Mouse (Mus musculus) thymus, adult 2 months (tissue): ENCODE measurements at regions not wholly inside any gene's neighbourhood (a gene's known extent, or its start where the extent isn't known, plus 50 kb on each side); places are given as distances from the start of the nearest gene placed in this dataset.

ENCODE experiments used
- DNase-seq: peaks from one replicate; pipeline ENCODE4 v3.0.0; 2021
- H3K27ac ChIP-seq: fragments of 200-500 bp; 2 replicates; pipeline ENCODE4 v1.5.1; 2012; ENCODE audit warnings: low read length, control low read depth; ENCODE audit not compliant: control insufficient read depth, insufficient read depth
- H3K27me3 ChIP-seq: fragments of 200-500 bp; 2 replicates; pipeline ENCODE4 v1.6.1; 2012; ENCODE audit warnings: mild to moderate bottlenecking, low read length, moderate library complexity, mixed read lengths; ENCODE audit not compliant: control insufficient read depth, insufficient read depth
- H3K36me3 ChIP-seq: fragments of 200-500 bp; 2 replicates; pipeline ENCODE4 v1.6.1; 2012; ENCODE audit warnings: mild to moderate bottlenecking, low read length, moderate library complexity; ENCODE audit not compliant: control insufficient read depth, insufficient read depth
- H3K4me1 ChIP-seq: fragments of 200-500 bp; replicated peaks from 2 replicates; pipeline ENCODE4 v1.6.1; 2012; ENCODE audit warnings: low read length; ENCODE audit not compliant: control insufficient read depth, insufficient read depth
- H3K4me3 ChIP-seq: fragments of 200-500 bp; 2 replicates; pipeline ENCODE4 v1.5.1; 2012; ENCODE audit warnings: mild to moderate bottlenecking, low read length, control low read depth, moderate library complexity; ENCODE audit not compliant: control insufficient read depth, insufficient read depth
- CTCF ChIP-seq: fragments of 200-500 bp; IDR thresholded peaks from 2 replicates; pipeline ENCODE4 v1.5.1; 2012; ENCODE audit warnings: mild to moderate bottlenecking, control low read depth, low read length, moderate library complexity, borderline replicate concordance; ENCODE audit not compliant: control insufficient read depth, poor library complexity, insufficient read depth; ENCODE audit errors: extremely low read depth
- POLR2A ChIP-seq: fragments of 200-500 bp; IDR thresholded peaks from 2 replicates; pipeline ENCODE4 v1.6.1; 2012; ENCODE audit warnings: mild to moderate bottlenecking, low read length, control low read depth, moderate library complexity; ENCODE audit not compliant: control insufficient read depth, poor library complexity, insufficient read depth; ENCODE audit errors: extremely low read depth
- WGBS: fragments of 180-500 bp; shearing (Covaris S2); methylation state at CpG from one replicate; pipeline ENCODE4 v1.1.7; 2018; 5-methylcytosine and 5-hydroxymethylcytosine counted together

DNA sequence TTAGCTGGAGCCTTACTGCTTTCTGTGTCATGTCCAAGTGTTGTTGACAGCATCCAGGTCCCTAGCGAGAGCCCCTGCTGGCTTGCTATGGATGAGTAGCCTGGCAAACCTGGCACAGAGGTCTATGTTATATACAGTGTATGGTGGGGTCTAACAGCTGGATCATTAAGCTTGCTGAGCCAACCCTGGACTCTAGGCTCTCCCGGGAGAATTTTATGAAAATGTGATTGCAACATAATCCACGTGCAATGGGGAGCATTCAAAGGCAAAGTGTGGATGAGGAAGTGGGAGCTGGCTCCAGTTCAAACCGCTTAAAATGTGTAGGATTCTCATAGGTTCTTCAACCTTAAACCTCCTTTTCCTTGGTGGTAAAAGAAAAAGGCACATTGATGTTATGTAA, 427.7 kb upstream of the Gm10131 start:
- no peak for DNase-seq
- no peaks in the 10 kb centered on the region for H3K36me3 ChIP-seq
- TF ChIP-seq POLR2A (no peak), CTCF (no peak)
- no peaks in the 10 kb centered on the region for H3K27me3 ChIP-seq
- no peak overlapping the region for H3K27ac ChIP-seq
- no peak overlapping the region for H3K4me3 ChIP-seq
- H3K4me1 ChIP-seq = no peaks in the 10 kb centered on the region
- 66% methylated on average over 4 of the region's 4 CpGs for WGBS

DNA sequence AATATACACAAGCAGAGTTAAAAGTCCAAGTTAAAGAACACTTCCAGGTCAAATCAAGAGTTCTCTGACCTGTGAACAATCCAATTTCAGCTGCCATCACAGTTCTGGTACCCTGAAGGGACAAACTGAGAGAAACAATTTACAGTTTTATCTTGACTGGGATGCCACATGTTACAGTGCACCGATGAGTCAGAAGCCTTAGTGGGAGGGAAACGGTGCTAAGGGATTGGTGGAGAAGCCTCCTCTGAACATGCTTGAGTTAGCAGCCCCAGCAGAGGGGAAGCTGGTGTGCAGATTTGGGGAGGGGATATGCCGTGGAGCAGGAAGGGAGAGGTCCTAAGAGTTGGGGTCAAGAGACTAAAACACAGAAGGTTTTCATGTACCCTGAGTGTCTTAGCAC, 423.9 kb upstream of the Gm10131 start:
- Histone ChIP-seq H3K4me3 (no peak overlapping the region), H3K4me1 (no peaks in the 10 kb centered on the region), H3K36me3 (no peaks in the 10 kb centered on the region), H3K27me3 (no peaks in the 10 kb centered on the region), H3K27ac (no peak overlapping the region)
- no peak for DNase-seq
- no peak for TF ChIP-seq CTCF
- TF ChIP-seq POLR2A = no peak
- WGBS = 86% methylated on average over 3 of the region's 3 CpGs

DNA sequence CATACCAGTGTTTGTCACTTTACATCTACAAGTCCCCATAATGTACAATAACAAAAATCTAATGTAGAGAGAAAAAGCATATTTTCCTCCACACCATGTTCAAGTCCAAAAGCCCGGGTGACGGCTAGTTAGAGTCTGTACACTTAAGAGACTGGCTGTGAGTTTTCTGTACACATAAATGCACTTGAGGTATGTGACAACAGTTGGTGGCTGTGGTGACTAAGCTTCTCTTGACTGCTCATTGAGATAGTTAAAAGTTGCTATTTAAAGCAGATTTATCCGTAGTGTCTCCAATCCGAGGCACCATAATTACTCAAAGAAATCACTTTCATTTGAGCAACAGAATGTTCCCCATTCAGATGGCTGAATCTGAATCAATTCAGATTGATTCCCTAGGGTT, 421.9 kb upstream of the Gm10131 start:
- Histone ChIP-seq H3K27me3 (no peaks in the 10 kb centered on the region), H3K4me3 (no peak overlapping the region), H3K36me3 (no peaks in the 10 kb centered on the region), H3K27ac (no peak overlapping the region), H3K4me1 (no peaks in the 10 kb centered on the region)
- DNase-seq = no peak
- WGBS = 94% methylated on average over 4 of the region's 4 CpGs
- TF ChIP-seq POLR2A (no peak), CTCF (no peak)

DNA sequence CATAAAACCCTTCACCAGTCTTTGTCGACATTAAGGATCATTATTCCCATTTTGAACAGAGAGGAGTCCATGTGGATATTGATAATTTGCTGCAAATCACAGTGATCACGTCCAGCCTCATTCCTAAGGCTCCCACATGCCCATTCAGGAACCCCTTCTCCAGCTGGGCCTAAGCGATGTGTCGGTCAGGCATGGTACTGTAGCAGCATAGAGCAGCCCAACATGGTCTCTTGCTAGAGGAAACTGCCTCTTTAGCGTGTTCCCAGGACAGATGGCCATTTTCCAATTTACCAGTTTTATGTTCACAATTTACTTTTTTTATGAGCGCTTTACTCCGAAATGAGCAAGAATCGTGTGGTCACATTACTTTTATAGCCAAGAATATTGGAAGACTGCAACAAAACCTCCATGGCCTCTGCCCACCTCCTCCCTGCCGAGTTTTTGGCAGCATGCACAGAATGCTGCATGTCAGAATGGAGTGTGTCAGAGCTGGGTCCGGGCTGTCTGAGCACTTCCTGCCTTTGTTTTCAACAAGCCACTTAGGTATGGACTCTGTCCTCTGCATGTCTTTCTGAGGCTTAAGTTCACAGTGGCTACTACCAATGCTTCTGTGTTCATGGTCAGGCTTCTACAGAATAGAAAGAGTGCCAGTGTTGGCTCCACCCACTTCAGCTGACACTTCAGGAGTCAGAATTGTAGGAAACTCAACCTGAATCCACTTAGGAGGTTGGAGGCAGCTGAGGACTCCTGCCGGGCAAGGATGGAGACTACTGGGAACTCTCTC, 419.6 kb upstream of the Gm10131 start:
- DNase-seq = no peak
- Histone ChIP-seq H3K4me3 (no peak overlapping the region), H3K36me3 (no peaks in the 10 kb centered on the region), H3K4me1 (no peaks in the 10 kb centered on the region), H3K27me3 (no peaks in the 10 kb centered on the region), H3K27ac (no peak overlapping the region)
- 90% methylated on average over 11 of the region's 11 CpGs for WGBS
- TF ChIP-seq CTCF (no peak), POLR2A (no peak)

DNA sequence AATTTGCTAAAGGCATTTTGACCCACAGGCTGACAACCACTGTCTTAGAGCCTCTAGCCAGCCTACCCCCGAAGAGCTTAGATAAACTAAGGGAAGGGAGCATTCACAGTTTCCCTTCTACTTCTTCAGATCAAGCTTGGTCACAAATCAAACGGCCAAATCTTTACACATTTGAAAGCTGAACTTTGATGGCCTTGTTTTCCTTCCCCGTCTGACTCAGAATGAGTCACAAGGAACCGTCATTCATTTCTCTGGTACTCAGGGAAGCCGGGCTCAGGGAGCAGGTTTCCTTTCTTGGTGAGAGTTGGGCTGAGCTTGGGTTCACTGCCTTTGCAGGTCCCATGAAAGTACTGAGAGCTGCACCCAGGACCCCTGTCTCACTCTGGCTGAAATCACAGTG, 418.5 kb upstream of the Gm10131 start:
- Histone ChIP-seq H3K4me3 (no peak overlapping the region), H3K4me1 (no peaks in the 10 kb centered on the region), H3K36me3 (no peaks in the 10 kb centered on the region), H3K27me3 (no peaks in the 10 kb centered on the region), H3K27ac (no peak overlapping the region)
- 59% methylated on average over 5 of the region's 5 CpGs for whole genome bisulfite sequencing
- TF ChIP-seq CTCF (no peak), POLR2A (no peak)
- no peak for DNase-seq

DNA sequence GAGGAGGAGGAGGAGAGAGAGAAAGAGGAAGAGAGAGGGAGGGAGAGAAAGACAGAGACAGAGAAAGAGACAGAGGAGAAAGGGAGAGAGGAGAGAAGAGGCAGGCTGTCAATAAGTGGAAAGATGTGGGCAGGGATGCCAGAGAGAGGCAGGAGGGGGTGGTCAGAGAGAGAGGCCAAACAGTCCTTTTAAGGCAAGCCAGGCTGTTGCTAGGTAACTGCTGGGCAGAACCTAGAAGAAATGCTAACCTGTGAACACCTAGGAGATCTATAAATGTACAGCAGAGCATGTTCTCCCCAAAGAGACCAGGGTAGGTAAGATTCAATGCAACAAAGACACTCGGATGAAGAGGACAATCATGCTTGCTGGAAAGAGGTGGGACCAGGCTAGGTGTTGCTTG, 417.9 kb upstream of the Gm10131 start:
- no peak for DNase-seq
- H3K27ac ChIP-seq = no peak overlapping the region
- H3K4me1 ChIP-seq = no peaks in the 10 kb centered on the region
- TF ChIP-seq CTCF (no peak), POLR2A (no peak)
- H3K4me3 ChIP-seq = no peak overlapping the region
- WGBS = 89% methylated on average over 1 of the region's 1 CpGs
- no peaks in the 10 kb centered on the region for H3K36me3 ChIP-seq
- no peaks in the 10 kb centered on the region for H3K27me3 ChIP-seq

DNA sequence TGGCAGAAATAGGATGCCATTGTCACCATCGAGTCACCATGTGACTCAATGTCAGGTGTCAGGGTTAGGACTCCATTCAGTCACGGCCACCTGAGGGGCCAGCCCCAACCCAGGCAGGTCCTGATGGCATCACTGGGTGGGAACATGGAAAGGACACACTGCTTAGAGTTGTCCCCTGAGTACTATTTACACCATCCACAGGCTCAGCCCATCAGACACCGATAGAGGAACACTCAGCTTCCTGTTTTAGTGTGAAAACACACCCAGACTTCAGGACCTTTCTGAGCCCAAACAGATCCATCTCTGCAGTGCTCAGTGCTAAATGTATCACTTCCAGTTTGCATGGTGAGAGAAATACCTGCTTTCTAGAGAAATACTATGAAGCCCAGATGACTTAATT, 416.7 kb upstream of the Gm10131 start:
- H3K36me3 ChIP-seq = no peaks in the 10 kb centered on the region
- no peaks in the 10 kb centered on the region for H3K4me1 ChIP-seq
- TF ChIP-seq POLR2A (no peak), CTCF (no peak)
- H3K4me3 ChIP-seq = no peak overlapping the region
- no peak for DNase-seq
- H3K27me3 ChIP-seq = no peaks in the 10 kb centered on the region
- no peak overlapping the region for H3K27ac ChIP-seq
- whole genome bisulfite sequencing = 78% methylated on average over 3 of the region's 3 CpGs
